Mouse (Mus musculus) stomach, embryonic 15.5 days (tissue): ENCODE measurements around the gene Cdc42se2. TPM values are rescaled to one million over a fixed set of nuclear protein-coding genes. Genes with fewer than 3 reads are reported as not detected.
A peak's percentile ranks its signal among the peaks of the same experiment; 100 is the strongest.

Source experiments
- ATAC-seq: fragments of 200-750 bp; cut with Nextera tagmentation; 2 replicates; pipeline ENCODE4 v1.8.0; 2017; ENCODE audit warnings: low read depth, moderate number of reproducible peaks, moderate TSS enrichment; ENCODE audit not compliant: insufficient read depth, low FRiP score
- H3K27ac ChIP-seq: fragments of 300-500 bp; sonication (generic); 2 replicates; pipeline ENCODE4 v1.5.1; 2015; ENCODE audit warnings: mild to moderate bottlenecking, inconsistent platforms
- H3K27me3 ChIP-seq: fragments of 300-500 bp; sonication (generic); replicated peaks from 2 replicates; pipeline ENCODE4 v1.6.1; 2015; ENCODE audit warnings: inconsistent platforms
- H3K36me3 ChIP-seq: fragments of 300-500 bp; sonication (generic); 2 replicates; pipeline ENCODE4 v1.6.1; 2015; ENCODE audit warnings: inconsistent platforms
- H3K4me1 ChIP-seq: fragments of 300-500 bp; sonication (generic); 2 replicates; pipeline ENCODE4 v1.6.1; 2015; ENCODE audit warnings: inconsistent platforms
- H3K4me2 ChIP-seq: fragments of 300-500 bp; sonication (generic); 2 replicates; pipeline ENCODE4 v1.6.1; 2015; ENCODE audit warnings: mild to moderate bottlenecking, inconsistent platforms
- H3K4me3 ChIP-seq: fragments of 300-500 bp; sonication (generic); replicated peaks from 2 replicates; pipeline ENCODE4 v1.5.1; 2015; ENCODE audit warnings: inconsistent platforms
- H3K9ac ChIP-seq: fragments of 300-500 bp; sonication (generic); 2 replicates; pipeline ENCODE4 v1.6.1; 2015; ENCODE audit warnings: inconsistent platforms
- H3K9me3 ChIP-seq: fragments of 300-500 bp; sonication (generic); 2 replicates; pipeline ENCODE4 v1.6.1; 2016; ENCODE audit warnings: inconsistent platforms
- WGBS: fragments of 180-500 bp; shearing (Covaris S2); methylation state at CpG from one replicate; pipeline ENCODE4 v1.1.7; 2015; 5-methylcytosine and 5-hydroxymethylcytosine counted together
- polyA plus RNA-seq: library from polyadenylated mRNA; unstranded; fragments of >200 nt; fragmentation: Nextera tagmentation; extraction: Ambion mirVana; gene quantifications from 2 replicates; pipeline ENCODE4 v1.2.1, GENCODE M21; 2015

Gene Cdc42se2
- polyA plus RNA-seq, 1 experiment from 2014 or later: 66.4 TPM

DNA sequence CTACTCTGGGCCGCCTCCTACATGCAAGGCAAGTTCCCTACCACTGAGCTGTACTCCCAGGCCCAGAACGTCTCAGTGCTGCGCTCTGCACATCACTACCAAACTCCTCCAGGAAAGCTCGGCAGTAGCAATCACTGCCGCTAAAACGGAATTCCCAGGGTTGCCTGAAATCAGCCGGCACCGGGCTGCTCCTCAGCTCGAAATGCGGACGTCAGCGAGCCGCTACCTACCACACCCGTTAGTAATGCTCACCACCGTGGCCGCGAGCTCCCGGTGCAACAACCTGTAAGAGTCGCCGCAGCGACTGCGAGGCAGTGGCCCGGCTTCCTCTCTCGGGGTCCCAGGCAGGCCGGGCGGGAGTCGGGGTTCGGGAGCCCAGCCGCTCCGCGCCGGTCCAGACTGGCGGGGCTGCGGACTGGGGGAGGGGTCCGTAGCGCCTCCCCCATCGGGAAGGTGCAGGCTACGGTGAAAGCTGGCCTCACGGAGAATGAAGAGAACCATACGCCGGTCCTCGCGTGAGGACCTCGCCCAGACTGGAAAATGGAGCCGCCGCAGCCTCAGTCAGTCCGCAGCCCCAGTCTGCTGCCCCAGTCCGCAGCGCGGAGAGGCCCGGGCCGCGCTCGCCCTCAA, 502 bp downstream of the Cdc42se2 start:
- Histone ChIP-seq H3K27ac (peak overlapping the region; percentile 99), H3K9ac (peak overlapping the region; percentile 73), H3K9me3 (no peaks in the 10 kb centered on the region), H3K4me1 (no peaks in the 10 kb centered on the region), H3K4me3 (peak overlapping the region; percentile 97), H3K27me3 (no peaks in the 10 kb centered on the region), H3K4me2 (peak overlapping the region; percentile 88), H3K36me3 (no peaks in the 10 kb centered on the region)
- under 1% methylated on average over 54 of the region's 54 CpGs for WGBS
- ATAC-seq: peak; percentile 36

DNA sequence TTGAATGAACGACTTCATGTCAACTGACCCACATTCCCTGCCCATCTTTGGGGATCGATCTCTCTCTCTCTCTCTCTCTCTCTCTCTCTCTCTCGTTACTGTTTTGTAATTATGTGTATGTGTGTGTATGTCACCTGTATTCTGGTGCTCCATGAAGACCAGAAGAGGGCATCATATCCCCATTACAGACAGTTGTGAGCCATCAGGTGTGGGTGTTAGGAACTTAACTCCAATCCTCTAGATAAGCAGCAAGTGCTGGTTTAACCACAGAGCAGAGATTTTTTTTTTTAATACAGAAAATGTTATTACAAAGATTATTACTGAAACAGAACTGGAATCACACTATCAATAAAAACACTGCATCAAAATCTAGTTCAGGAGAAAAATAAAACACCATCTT, 1.9 kb downstream of the Cdc42se2 start:
- no peaks in the 10 kb centered on the region for H3K36me3 ChIP-seq
- 81% methylated on average over 3 of the region's 3 CpGs for WGBS
- peak overlapping the region; percentile 88 for H3K4me2 ChIP-seq
- no peak overlapping the region for H3K4me3 ChIP-seq
- no peaks in the 10 kb centered on the region for H3K27me3 ChIP-seq
- H3K4me1 ChIP-seq: no peaks in the 10 kb centered on the region
- H3K9ac ChIP-seq: no peak overlapping the region
- no peak overlapping the region for H3K27ac ChIP-seq
- no peak for ATAC-seq
- no peaks in the 10 kb centered on the region for H3K9me3 ChIP-seq

DNA sequence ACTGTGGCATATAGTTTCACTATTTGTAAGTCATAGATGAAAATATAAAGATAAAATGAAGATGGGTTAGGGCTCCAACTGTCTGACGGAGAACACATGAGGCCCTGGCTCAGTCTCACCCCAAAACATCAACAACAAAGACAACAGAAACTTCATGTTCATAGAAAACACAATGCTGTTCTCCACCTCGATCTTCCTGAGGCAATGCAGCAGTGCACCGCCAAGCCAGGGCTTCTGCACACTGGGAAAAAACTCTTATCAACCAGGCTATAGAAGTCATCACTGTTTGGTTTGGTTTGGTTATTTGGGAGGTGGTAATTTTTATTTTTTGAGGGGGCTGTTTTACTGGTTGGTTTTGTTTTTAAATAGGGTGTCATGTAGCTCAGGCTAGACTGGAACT, 3.0 kb downstream of the Cdc42se2 start:
- ATAC-seq: no peak

DNA sequence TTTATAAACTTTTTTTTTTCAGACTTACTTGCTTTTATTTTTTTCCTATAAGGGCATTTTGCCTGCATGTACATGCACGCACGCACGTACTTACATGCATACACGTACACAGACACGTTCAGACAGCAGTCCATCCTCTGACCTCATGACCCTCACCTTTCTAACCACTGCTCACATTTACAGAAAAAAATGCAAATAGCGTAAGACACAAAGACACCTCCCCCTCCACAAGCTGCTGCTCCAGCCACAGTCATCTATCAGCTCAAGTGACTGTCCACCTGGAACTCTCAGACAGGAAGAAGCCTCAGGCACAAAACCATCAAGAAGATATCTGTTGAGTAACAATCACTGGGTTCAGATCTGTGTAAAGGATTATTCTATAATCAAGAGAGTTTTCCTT, 5.2 kb downstream of the Cdc42se2 start:
- Histone ChIP-seq H3K27ac (no peak overlapping the region), H3K36me3 (no peaks in the 10 kb centered on the region), H3K4me3 (no peak overlapping the region), H3K9me3 (no peaks in the 10 kb centered on the region), H3K27me3 (no peaks in the 10 kb centered on the region), H3K4me2 (no peak overlapping the region), H3K4me1 (0 out of 2 replicates have a peak, but pooled peaks cover 3% of the 10 kb centered on the region), H3K9ac (no peak overlapping the region)
- 73% methylated on average over 6 of the region's 6 CpGs for WGBS
- ATAC-seq: no peak

More for the DNA sequence above, 3.0 kb downstream of the Cdc42se2 start:
- Histone ChIP-seq H3K4me1 (no peaks in the 10 kb centered on the region), H3K9ac (no peak overlapping the region), H3K27me3 (no peaks in the 10 kb centered on the region), H3K4me2 (no peak overlapping the region), H3K27ac (no peak overlapping the region), H3K36me3 (no peaks in the 10 kb centered on the region), H3K9me3 (no peaks in the 10 kb centered on the region), H3K4me3 (no peak overlapping the region)
- 83% methylated on average over 3 of the region's 3 CpGs for WGBS

DNA sequence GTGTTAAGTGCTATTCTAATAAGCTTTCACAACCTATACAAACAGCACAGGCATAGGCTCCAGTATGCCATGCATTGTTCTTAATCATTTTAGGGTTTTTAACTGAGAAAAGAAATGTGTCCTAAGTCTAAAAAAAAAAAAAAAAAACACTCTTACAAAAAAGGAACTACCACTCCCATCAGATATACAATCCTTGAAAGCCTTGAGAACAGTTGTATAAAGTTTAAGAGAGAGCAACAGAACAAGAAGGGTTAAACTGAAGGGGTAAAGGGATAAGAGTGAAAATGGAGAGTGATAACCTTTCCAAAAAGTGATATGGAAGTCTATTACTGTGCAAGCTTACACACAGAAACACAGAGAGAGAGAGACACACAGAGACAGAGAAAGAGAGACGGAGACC, 7.5 kb downstream of the Cdc42se2 start:
- no peaks in the 10 kb centered on the region for H3K9me3 ChIP-seq
- no peaks in the 10 kb centered on the region for H3K27me3 ChIP-seq
- H3K36me3 ChIP-seq: no peaks in the 10 kb centered on the region
- H3K27ac ChIP-seq: no peak overlapping the region
- H3K9ac ChIP-seq: no peak overlapping the region
- WGBS: 95% methylated on average over 1 of the region's 1 CpGs
- no peak overlapping the region for H3K4me3 ChIP-seq
- H3K4me2 ChIP-seq: no peak overlapping the region
- no peak for ATAC-seq
- peaks cover 12% of the 10 kb centered on the region; the same call in 1 of the 2 replicates for H3K4me1 ChIP-seq

DNA sequence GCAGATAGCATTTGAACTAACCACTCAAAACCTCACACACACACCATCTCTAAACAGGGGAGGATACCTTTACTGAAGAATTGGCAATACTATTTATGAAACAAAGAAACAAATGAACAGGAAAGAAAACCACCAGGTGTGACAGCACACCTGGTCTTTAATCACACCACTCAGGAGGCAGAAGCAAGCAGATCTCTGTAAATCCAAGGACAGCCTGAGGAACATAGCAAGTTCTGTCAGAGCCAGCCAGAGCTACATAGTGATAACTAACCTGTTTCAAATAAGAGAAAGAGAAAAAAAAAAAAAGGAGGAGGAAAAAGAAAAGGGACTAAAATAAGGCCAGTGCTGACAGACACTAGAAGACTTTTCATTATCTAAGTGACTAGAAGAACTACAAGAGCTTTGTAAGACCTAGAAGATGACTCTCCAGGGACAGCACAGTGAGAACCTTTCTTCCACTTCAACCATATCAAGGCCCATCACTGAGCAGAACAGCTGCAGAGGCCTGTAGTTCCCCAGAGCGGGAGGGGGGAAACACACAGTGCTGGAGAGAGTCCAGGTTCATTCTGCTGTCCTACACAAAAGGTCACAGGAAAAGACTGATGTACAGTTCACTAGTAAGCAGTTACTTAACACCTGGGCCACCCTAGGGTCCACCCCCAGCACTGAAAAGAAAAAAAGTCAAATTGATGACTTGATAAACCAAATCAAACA, 9.2 kb downstream of the Cdc42se2 start:
- no peaks in the 10 kb centered on the region for H3K9me3 ChIP-seq
- no peak for ATAC-seq
- no peak overlapping the region for H3K4me3 ChIP-seq
- no peak overlapping the region for H3K27ac ChIP-seq
- no peak overlapping the region for H3K4me2 ChIP-seq
- WGBS: 38% methylated on average over 1 of the region's 1 CpGs
- H3K4me1 ChIP-seq: peaks cover 13% of the 10 kb centered on the region; the same call in 1 of the 2 replicates
- no peak overlapping the region for H3K9ac ChIP-seq
- H3K27me3 ChIP-seq: no peaks in the 10 kb centered on the region
- H3K36me3 ChIP-seq: no peaks in the 10 kb centered on the region

DNA sequence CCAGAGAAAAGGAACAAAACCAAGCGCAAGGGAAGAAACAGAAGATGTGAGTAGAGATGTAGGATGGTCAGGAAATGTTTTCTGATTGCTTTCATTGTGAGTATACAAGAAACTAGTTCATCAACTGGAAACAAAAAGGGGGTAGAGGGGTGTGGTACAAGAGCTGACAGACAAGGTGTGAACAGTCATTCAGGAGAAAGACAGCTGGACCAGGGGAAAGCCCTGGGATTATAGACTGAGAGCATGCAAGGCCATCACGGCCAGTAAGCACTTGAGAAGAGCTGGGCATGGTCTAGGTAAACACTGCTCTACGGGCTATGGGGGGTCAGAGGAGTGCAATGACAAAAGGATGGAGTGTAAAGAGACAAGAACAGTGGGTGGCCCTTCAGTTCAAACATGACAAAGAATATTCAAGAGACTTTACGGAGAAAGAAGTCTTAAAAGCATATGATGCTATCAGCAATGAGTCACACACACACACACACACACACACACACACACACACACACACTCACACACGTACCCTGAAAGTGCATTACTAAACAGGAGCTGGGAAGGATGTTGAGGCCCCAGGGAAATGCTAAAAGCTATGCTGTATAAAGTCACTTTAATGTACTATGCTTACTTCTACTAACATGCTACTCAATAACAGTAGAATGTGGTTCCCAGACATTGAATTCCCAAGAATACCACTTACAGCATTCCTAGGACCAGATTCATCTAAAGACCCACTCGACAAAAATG, 9.9 kb downstream of the Cdc42se2 start:
- Histone ChIP-seq H3K4me2 (no peak overlapping the region), H3K4me1 (peaks cover 14% of the 10 kb centered on the region; the same call in 1 of the 2 replicates), H3K9ac (no peak overlapping the region), H3K9me3 (no peaks in the 10 kb centered on the region), H3K27ac (no peak overlapping the region), H3K4me3 (no peak overlapping the region), H3K27me3 (no peaks in the 10 kb centered on the region), H3K36me3 (no peaks in the 10 kb centered on the region)
- ATAC-seq: no peak
- 66% methylated on average over 6 of the region's 6 CpGs for WGBS

DNA sequence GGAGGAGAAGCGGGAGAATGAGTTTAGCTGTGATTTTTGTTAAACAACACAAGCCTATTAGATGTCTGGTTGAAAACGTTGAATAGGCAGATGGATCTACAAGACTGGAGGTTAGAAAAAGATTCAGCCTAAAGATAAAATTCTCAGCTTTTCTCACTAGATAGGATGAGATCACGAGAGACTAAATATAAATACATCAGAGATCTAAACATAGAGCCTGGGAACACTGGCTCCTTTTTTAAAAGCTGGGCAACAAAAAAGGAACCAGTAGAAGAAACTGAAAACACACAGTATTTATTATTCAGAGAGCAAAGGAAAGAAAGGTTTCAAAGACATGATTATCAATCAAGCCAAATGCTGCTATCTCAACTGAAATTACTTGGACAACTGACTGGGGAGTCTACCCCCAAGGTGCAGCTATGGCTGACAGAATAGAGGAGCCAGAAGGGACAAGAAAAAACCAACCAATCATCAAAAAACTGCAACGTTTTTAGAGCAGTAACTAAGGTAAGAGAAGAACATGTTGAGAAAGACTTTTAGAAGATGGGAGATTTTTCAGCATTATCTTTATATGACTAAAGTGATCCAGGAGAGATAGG, 10.6 kb downstream of the Cdc42se2 start:
- Histone ChIP-seq H3K4me1 (peaks cover 14% of the 10 kb centered on the region; the same call in 1 of the 2 replicates), H3K27me3 (no peaks in the 10 kb centered on the region), H3K9me3 (no peaks in the 10 kb centered on the region), H3K4me2 (no peak overlapping the region), H3K27ac (no peak overlapping the region), H3K4me3 (no peak overlapping the region), H3K9ac (no peak overlapping the region), H3K36me3 (no peaks in the 10 kb centered on the region)
- 54% methylated on average over 4 of the region's 4 CpGs for WGBS
- ATAC-seq: no peak

DNA sequence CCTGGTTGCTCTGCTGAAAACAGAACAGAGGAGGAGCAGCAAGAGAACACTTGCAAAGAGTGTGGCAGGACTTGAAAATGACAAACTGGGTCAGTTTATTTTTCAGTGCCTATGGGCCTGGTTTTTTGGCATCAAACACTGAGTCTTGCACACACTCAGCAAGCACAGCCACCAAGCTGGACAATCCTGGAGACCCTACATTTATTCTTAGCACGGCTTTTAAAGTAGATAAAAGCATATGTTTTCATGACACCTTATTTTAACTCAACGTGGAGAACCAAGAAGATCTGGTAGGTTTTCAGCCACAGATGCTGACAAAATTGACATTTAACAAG, 11.1 kb downstream of the Cdc42se2 start:
- H3K27me3 ChIP-seq: no peaks in the 10 kb centered on the region
- 56% methylated on average over 2 of the region's 2 CpGs for WGBS
- H3K9me3 ChIP-seq: no peaks in the 10 kb centered on the region
- H3K27ac ChIP-seq: no peak overlapping the region
- no peak overlapping the region for H3K4me3 ChIP-seq
- no peak overlapping the region for H3K4me2 ChIP-seq
- H3K4me1 ChIP-seq: peaks cover 14% of the 10 kb centered on the region; the same call in 1 of the 2 replicates
- no peaks in the 10 kb centered on the region for H3K36me3 ChIP-seq
- ATAC-seq: no peak
- no peak overlapping the region for H3K9ac ChIP-seq

DNA sequence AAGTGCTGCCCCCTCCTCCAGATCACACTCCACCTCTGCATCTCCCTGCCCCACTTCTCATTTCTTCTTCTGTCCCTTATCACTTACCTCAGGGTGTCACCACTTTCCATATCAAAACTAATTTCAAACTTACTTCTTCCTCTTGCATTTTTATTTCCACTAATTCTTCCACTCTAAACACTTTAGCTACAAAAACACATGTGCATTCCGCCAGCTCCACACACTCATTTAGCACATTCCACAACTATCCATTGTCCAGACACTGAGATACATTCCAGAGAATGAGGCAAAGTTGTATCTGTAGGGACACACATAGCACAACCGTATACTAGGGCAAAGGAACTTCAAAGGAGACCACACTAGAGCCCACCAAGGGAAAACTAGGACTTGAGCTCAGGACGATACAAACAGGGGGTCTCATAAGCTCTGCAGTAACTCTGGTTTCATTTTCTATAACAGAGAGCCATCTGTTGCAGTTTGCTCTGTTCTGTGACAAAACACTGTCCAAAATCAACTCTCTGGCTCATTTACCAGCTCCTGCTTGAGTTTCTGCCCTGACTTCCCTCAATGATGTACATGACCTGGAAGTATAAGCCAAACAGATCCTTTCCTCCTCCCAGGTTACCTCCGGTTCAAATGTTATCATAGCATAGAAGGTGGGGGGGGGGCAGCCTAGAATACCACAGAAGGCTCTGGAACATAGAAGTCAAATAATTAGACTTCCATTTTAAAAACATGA, 11.7 kb downstream of the Cdc42se2 start:
- Histone ChIP-seq H3K4me1 (peaks cover 14% of the 10 kb centered on the region; the same call in 1 of the 2 replicates), H3K9ac (no peak overlapping the region), H3K27me3 (no peaks in the 10 kb centered on the region), H3K27ac (peak overlapping the region; percentile 54), H3K4me3 (no peak overlapping the region), H3K36me3 (no peaks in the 10 kb centered on the region), H3K9me3 (no peaks in the 10 kb centered on the region), H3K4me2 (0 out of 2 replicates have a peak overlapping the region, but pooled peaks have one; percentile 12)
- 48% methylated on average over 4 of the region's 4 CpGs for WGBS
- ATAC-seq: no peak

DNA sequence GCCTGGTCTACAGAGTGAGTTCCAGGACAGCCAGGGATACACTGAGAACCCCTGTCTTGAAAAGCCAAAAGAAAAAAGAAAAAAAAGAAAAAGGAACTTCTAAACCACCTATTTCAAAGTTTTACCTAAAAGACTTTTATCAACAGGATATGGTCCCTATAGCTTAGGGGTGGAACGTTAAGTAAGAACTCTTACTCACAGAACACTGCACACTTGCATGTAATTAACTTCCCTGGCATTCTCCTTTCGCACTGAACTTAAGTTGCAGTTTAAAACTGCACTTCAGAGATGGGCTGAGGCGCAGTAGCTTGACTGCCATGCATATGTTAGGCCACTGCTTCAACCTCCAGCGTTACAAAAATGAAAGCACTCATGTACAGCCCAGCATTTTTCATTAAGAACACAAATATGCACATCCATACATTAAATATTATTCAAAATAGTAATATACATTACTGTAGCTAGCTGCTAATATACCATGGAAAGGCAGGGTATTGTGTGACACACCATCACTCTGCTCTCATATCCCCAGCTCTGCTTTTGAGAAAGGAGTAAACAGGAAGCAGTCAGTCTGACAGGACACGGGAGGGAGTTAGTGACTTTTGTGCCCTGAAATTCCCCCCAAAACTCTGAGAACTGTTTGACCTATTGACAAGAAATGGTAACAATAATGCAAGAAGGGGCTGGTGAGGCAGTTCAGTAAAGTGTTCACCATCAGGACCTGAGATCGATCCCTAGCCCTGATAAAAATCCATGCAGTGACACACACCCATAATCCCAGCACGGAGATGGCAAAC, 13.0 kb downstream of the Cdc42se2 start:
- ATAC-seq: no peak
- H3K4me1 ChIP-seq: peaks cover 14% of the 10 kb centered on the region; the same call in 1 of the 2 replicates
- 60% methylated on average over 7 of the region's 7 CpGs for WGBS

More for the DNA sequence above, 13.0 kb downstream of the Cdc42se2 start:
- Histone ChIP-seq H3K4me3 (no peak overlapping the region), H3K4me2 (no peak overlapping the region), H3K27me3 (no peaks in the 10 kb centered on the region), H3K9ac (no peak overlapping the region), H3K36me3 (no peaks in the 10 kb centered on the region), H3K9me3 (no peaks in the 10 kb centered on the region), H3K27ac (no peak overlapping the region)
